Mouse (Mus musculus) thymus, postnatal 36 days (tissue): ENCODE measurements around the gene Mpzl3.
"Not testable (repeated sequence)": the region's sequence is repeated elsewhere in the genome, so short reads cannot be mapped to it uniquely, and the experiment has no call there.

ENCODE experiments used
- DNase-seq, 2 experiments: peaks; one replicate each; pipeline ENCODE4 v3.0.0; 2022; ENCODE audit warnings: mixed read lengths in 2 of 2

Gene Mpzl3

DNA sequence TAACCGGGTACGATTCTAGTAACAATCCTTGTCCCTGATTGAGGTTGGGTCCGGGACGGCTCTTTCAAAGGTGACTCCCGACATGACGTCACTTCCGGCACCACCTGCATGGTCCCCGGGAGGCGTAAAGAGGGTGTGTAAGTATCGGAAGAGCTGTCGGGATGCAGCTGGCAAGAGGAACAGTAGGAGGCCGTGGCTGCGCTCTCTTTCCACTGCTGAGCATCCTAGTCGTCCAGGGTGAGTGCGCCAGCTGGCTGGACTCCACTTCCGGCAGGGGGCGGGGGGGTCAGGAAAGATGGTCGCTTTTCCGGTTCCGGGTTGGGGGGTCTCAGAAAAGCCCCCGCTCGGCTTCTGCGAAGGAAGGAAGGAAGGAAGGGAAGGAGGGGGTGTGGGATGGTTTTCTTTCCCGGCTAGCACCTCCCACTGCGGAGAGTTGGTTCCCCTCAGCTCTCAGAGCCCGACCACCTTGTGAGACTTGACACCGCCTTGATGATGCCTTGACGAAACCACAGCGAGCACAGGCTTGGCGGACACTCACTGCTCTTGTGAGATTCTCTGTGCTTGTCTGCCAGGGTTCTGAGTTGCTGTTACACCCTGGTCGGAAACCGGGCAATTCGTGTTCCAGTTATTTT is at the start of gene Mpzl3:
Mpzl3 (plus strand) TSS at position 105 of the 632 bp plus-strand sequence.
- DNase-seq: peak; percentile 86 to 87

GRCm38 (mm10) chr9:45007404-45007803 is 47.6 kb upstream of the Mpzl3 start:
- peak in 1 of 2 experiments; percentile 42 for DNase-seq

GRCm38 (mm10) chr9:45008342-45008741 is 46.6 kb upstream of the Mpzl3 start:
- DNase-seq: peak; percentile 65 to 76

DNA sequence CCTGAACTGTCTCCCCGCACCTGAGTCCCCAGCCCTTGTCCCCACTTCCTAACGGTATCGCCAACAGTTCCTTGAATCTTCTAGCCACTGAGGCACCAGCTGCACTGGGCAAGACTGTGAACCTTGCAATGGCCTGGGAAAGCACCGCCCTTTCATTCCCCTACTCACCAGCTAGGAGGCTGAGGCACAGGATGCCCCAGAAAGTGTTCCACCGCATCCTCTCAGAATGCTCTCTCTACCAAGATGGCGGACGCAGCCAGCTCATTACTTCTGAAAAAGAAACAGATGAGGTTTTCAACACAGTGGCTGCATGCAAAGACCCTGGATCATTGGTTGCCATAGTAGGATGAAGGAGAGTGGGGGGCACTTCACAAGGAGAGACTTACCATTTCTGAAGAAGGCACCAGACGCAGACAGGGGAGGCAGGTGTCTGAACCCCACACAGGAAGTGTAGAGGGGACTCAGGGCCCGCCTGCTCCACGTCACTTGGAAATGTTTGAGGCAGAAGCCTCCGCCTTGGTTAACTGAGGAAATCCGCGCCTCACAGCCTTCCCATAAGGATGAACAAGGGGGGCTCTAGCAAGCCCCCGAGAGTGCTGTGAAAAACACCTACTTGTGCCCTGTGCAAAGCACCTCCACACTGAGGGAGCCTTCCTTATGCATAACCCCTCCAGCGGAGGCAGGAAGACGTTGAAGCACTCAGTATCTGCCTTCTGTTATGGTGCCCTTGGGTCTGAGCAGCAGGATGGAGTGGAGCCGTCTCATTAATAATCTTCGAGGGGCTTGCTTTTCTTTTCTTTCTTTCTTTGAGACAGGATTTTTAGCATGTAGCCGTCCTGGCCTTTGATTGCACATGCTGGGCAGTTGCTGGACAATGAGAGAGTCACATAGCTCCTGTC is 45.6 kb upstream of the Mpzl3 start, which contains the start of gene Cd3e:
Cd3e (minus strand) TSS at position 448 of the 899 bp plus-strand sequence.
- DNase-seq: peak; percentile 82 to 88

- peak; percentile 67 to 80 for DNase-seq
These were observed 44.5 kb upstream of the Mpzl3 start for GRCm38 (mm10) chr9:45010461-45010860.

DNA sequence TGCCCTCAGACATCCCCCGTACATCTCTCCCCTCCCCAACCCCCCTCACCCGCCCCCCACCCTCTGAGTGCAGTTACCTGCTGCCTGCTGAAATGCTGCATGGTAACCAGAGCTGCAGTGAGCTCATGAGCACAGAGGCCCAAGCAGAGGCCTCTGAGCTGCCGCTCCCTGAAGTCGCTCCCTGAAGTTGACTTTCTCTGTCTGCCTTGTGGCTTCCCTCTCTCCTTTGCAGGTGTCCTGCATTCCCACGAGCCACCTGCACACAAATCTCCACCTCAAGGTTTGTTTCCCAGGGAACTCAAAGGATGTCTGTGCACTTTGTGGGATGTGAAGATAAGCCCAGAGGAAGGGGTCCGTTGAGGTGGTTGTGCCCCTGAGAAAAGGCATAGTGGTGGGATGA is 43.7 kb upstream of the Mpzl3 start:
- DNase-seq: peak; percentile 34 to 51

GRCm38 (mm10) chr9:45014879-45015278 is 40.1 kb upstream of the Mpzl3 start:
- DNase-seq: peak; percentile 33 to 57

DNA sequence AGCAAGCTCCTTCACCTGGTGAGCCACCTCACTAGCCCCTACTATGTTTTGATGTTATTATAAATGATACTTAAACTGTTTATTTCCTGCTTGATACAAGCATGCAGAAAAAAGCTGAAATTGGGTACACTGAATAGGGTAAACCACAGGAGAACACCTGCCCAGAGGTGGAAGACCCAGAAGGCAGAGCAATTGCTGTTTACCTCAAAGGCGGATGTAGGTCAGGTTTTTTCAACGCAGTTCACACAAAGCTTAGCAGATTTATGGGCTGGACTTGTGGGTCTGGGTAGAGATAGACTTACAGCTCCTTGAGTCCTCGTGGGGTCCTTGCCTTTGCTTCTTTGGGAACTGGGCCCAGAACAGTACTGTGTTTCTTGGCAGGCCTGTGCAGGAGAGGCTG is 39.1 kb upstream of the Mpzl3 start:
- peak; percentile 36 to 65 for DNase-seq

DNA sequence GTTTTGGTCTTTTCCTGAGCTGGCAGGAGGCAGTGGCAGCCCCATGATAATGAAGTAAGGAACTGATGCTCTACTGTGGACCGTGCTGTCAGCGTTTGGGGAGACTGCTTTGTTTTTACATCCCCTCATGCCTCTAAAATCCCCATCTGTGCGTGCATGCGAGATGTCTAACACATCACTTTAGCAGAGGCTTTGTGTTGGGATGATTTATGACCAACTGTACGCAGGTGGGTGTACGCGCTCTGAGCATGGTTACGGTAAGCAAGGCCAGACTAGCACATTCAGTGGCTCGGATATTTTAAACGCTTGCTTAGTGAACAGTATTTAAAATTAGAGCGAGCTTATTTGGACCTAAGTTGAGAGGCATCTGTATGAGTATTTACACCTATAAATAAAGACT is 37.0 kb upstream of the Mpzl3 start:
- DNase-seq: no peak

DNA sequence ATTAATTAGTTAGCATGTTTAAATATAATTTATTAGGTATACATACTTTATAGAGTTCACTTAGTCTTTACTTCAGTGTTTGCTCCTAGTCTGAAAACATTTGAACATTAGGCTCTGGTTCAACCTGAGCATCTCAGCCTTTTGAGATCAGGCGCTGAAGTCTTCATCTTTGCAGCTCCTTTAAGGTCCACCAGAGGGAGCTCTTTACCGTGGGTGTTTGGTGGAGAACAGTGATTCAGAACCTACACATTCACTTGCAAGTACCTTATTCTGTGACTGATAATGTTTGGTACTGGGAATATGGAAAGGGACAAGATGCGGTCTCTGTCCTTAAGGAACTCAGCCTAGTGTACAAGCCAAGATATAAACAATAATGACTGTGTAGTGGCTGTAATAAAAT is 32.2 kb upstream of the Mpzl3 start:
- peak; percentile 64 to 65 for DNase-seq

- no peak for DNase-seq
These were observed 31.3 kb upstream of the Mpzl3 start for GRCm38 (mm10) chr9:45023638-45024037.

GRCm38 (mm10) chr9:45024187-45024586 is 30.8 kb upstream of the Mpzl3 start:
- no peak for DNase-seq

DNA sequence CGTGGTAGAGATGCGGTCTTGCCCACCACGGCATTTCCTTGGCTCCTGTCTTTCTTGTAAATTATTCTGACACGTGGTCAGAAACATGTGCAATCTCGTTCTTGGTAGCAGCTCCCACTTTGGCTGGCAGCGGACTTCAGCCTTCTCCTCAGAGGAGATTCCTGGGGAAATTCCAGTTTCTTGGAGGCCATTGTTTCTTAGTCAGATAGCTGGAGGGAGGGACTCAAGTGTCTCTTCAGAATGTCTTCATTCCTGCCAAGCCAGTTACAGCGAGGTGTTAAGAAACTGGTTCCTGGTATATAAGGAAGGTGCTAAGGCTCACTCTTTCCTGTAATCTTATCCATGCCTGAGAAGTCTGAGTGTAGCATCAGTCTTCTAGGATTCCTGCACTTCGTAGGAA is 27.6 kb upstream of the Mpzl3 start:
- DNase-seq: no peak

GRCm38 (mm10) chr9:45030341-45030740 is 24.6 kb upstream of the Mpzl3 start:
- no peak for DNase-seq

DNA sequence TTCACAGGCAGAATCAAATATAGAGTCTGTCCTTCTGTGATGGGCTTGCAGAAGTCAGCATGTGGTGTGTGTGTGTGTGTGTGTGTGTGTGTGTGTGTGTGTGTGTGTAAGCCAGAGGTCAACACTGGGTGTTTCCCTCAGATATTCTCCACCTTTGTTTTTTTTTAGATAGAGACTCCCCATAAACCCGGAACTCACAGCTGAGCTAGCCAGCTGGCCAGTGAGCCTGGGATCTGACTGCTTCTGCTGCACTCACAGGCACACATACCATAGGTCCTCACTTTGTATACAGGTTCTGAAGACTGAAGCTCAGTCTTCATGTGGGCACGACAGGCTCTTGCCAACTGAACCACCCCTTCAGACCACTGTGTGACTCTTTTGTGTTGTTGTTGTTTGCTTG is 22.7 kb upstream of the Mpzl3 start:
- no peak for DNase-seq

DNA sequence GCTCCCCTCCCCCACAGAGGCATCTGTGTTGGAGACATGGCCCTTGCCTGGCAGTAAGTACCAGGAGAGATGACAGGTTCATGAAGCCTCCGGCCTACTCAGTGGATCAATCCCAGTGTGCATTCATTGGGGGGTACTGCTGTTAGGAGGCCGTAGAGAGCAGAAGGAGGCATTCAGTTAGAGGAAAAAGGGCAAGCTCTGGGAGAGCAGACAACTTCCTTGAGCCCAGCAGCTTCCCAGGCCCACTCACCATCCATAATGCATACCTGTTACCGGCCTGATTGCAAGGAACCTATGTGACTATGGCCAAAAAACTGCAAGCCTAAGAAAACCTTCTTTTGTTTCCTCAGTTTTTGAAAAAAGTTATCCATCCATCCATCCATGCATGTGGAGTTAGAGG is 20.5 kb upstream of the Mpzl3 start:
- no peak for DNase-seq

DNA sequence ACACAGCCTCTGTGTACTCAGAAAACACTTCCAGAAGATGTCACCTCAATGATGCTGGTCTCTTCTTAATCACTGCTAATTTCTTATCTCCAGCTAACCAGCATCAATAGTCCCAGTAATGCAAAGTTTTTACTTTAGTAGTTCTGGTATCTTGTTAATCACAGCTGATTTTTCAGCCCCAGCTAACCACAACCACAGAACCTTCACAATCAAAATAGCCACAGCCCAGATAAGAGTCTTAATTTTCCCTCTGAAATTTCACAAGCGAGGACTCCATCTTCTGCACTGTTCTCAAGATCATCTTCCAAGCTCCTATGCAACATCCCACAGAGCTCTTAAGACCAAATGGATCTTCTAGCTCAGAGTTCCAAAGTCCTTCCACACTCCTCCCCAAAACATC is 17.2 kb upstream of the Mpzl3 start:
- not testable (repeated sequence) for DNase-seq

DNA sequence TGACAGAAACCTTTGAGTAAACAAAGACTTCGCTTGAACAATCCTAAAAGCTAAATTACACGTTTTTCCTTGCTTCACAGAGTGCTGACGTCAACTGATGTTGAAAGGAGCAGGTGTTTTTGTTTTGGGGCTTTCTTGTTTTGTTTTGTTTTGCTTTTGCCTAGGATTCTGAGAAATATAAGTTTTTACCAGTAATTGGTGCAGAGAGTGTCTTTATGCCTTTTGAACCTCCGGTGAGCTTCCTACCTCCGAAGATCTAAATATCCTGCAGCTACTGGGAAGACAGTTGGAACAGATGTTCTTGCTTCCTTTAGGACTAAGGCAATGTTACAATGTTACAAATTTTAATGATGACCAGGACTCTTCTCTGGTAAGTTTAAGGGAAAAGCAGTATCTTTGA is 15.5 kb upstream of the Mpzl3 start, which contains the start of gene Mpzl2:
Mpzl2 (plus strand) TSS at position 301 of the 400 bp plus-strand sequence.
- no peak for DNase-seq

DNA sequence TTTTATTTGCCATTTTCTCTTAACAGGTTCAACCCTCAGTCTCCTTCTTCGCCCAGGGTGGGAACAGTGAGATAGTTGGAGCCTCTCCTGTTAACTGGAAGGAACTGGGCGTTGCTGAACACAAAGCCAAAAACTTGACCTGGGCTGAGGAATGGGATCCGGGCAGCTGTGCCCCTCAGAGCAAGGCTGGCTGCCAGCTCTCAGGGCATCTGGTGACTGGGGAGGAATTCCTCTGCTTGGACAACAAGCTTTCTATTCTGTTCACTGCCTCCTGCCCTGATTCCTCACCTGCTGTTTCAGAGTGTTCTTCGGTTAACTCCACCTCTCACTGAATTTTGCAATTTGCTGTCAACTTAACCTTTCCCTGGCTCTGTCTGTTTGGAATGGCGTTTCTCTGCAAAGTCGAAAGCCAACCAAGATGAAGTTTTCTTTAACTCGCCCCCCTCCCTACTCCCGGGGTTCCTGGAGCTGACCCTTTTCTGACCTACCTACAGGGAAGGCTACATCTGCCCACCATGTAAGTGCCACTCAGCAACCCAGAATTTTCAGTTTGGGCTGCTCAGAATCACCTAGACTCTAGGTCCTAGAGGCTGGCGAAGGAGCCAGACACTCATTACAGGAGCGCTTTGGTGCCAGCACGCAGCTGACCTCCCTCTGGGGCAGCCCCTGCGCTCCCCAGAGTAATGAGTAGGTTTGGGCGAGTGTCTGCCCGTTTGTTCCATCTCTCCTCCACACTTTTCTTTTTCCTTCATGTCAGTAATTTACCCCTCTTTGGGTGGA is 14.7 kb upstream of the Mpzl3 start:
- no peak for DNase-seq

- no peak for DNase-seq
These were observed 13.7 kb upstream of the Mpzl3 start for GRCm38 (mm10) chr9:45041131-45041838.

GRCm38 (mm10) chr9:45042056-45042720 is 12.8 kb upstream of the Mpzl3 start:
- peak in 1 of 2 experiments; percentile 41 for DNase-seq

DNA sequence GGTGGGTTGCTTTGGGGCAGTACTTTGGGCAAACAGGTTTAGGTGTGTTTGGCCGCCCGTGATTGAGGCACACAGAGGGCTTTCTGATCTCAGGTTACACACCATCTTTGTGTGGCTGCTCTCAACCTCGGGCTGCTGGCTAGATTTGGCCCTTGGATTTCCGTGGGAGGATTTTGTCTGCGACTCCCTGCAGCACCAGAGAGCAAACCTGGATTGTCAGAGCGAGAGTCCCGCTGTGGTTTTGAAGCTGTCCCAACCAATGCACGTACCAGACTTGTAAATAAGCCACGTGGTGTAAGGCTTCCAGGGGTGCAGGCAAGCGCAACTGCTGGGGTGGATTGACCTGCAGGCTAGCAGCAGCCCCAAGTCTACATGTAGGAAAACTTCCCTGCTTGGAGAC is 12.0 kb upstream of the Mpzl3 start:
- no peak for DNase-seq
